Mouse (Mus musculus) kidney, postnatal 36 days (tissue): ENCODE measurements around the gene Chn2.

Experiments
- DNase-seq, 2 experiments: peaks; one replicate each; pipeline ENCODE4 v3.0.0; 2021 to 2022; ENCODE audit warnings: mixed read lengths in 2 of 2

Gene Chn2

DNA sequence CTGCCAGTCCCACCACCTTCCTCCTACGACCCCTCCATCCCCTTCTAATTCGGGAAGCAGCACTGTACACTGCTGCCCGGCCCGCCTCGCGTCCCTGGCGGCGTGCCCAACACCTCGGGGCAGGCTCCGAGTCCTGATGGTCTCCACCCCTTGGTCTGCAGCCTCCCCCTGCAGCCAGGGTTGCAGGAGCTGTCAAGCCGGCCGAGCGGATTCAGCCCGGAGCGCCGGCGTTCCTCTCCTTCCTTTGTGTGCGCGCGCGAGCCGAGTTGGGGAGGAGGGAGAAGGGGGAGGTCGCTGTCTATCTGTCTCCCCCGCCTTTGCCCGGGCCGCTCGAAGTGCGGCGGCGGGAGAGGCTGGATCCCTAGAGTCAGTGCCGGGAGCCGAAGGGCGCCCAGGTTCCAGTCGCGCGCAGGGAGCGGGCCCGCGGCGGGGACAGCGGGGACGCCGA is at the start of gene Chn2:
TSS of gene Chn2 (plus strand) at position 198 of the 448 bp plus-strand sequence.
- peak; percentile 73 to 84 for DNase-seq

DNA sequence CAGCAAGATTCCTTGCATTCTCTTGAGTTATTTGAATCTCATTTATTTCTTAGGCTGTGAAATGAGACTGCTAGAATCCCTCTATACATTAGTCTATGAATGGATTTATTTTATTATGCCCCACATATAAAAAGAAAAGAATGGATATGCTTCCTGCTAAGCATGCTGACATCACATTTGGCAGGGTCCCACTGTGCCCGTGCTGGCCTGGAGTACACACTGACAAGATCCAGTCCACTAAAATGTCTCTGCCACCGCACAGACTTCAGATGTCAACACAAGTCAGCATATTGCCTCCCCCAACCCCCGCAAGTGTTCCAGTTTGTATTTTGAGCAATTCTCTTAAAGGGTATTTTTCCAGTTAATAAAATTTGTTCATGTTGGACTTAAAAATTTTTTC is 47.0 kb upstream of the Chn2 start:
- DNase-seq: no peak

DNA sequence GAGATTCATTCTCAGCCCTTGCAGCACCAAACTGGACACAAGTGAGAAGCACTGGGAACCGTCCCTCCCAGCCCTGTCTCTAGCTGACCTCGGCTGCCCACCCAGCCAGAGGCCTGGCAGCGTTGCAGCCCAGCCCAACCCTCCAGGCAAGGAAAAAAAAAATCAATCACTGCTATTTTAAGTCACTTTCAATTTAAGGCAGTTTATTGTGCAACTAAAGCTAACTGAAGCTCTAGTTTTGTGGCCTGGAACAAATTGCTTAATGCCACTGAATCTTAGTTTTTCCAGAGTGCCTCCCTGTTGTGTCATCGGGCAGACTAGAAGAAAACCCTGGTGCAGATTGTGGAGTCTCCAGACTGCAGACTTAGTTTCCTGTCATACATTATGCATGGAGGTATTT is 43.8 kb upstream of the Chn2 start:
- peak; percentile 21 to 24 for DNase-seq

DNA sequence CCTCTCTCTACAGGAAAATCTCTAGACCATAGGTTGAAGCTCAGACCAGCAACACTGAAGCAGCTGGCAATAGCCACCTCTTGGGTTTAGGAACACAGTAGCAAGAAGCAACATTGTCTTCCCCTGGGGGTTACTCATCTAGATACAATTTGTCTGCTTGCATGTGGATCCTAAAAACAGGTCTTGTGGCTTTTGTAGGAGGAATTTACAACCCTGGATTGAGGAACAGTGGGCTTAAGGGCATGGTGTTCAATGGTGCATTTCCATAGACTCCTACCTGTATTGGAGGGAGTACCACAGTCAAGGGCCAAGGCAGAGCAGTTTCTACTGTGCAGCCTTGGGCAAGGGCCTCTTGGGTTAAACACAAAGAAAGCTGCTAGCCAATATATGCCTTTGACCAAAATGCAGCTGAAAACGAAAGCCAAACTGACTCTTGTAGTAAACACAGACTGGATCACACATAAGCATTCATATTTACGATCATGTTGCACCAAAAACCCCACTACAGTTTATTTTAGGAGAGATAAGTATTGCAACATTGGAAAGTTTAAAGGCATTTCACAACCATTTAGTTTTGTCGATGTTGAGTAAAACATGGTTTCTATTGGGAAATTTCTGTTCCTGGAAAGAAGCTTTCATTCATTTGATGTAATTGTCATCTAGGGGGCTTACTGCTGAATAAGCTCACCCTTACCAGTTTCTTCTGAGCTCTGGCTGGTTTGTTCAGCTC is 43.0 kb upstream of the Chn2 start:
- DNase-seq: no peak

DNA sequence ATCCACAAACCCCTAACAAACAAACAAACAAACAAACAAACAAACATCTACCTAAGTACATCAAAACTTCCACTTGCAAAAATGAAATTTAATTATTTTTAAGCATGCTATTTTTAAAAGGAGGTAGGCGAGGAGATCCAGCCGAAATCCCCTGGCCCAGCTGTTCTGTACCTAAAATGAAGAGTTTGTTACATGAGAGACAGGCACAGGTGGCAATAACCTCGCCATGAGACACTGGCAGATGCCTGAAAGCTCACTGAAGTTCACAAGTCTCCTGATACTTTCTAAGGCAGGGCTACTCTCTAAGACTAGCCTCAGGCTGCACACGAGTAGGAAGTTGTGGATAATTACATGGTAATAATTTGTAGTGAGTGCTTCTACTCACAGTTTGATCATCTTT is 34.1 kb upstream of the Chn2 start:
- DNase-seq: no peak

DNA sequence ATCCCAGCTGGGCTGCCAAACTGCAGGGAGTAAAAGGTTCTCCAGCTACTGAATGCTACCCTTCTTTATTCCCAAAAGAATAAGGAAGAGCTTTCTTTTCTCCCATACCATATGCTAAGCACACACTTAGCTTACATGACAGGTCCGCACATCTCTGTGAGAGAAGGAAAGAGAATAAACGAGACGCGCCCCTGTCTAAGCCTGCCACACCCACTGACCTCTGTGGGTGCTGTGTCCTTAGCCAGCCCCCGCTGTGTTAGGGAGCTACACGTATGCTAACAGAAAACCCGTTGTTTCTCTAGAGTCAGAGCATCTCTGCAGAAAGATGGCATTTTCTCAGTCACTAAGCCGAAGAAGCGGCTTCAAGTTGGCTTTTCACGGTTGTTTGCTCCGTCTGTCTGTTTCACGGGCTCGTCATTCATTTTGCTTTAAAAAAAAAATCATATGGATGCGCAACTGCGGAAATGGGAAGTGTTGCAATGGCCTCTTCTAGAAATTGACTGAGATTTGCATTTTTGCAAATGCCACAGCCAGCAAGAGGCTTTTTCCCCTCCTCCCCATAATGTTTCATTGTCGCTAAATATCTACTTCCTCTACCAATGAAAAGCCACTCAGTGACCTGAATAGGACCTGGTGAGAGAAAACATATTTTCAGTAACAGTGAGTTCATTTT is 30.8 kb upstream of the Chn2 start:
- DNase-seq: no peak

DNA sequence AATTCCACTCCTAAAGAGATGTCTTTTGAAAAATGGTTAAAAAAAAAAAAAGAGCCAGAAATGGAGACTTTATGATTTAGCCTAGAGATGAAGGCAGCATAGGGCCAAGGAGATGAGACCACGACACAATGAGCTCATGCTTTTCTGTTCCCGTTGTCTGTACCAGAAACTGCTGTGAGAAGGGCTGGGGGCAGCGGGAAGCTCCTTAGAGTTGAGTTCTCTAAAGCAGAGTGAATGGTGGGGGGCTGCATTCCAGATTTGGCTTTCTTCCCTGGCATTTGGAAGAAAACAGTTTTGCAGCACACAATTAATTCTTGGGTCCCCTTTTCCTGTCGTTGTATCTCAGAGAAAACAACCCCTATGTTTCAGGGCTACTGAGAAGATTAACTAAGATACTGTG is 30.1 kb upstream of the Chn2 start:
- DNase-seq: no peak

DNA sequence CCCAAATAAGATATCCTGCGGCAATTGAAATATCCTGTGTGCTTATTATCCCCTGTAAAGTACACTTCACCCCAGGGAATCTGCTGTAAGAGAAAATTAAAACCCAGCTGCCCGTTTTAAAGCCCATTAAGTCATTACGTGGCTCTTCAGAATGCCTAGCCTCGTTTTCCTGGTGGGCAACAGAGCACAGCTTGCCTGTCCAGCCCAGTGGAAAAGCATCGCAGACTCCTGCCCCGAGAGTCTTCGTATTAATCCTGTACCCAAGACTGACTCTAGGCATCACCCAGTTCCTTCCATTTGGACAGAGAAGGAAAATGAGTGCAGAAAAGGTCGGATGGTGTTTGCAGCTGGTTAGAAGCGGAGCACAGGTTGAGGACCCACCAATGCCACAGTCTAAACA is 29.0 kb upstream of the Chn2 start:
- no peak for DNase-seq

DNA sequence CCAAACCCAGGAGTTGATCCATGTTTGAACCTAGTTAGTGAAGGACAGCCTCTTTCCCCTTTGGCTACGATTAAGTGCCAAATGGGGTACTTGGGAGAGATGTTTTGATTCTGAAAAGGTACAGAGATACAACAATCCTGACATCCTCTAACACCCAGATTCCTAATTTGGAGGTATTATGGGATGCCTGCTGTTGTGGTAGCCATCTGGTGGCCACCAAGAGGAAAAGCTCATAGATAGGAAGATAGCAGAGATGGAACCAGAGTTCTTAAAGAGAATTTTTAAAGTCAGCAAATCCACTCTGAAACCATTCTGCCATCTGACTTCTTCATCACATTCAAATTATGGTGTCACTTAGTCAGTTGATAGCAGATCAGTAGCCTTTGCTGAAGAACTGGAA is 27.2 kb upstream of the Chn2 start:
- no peak for DNase-seq

DNA sequence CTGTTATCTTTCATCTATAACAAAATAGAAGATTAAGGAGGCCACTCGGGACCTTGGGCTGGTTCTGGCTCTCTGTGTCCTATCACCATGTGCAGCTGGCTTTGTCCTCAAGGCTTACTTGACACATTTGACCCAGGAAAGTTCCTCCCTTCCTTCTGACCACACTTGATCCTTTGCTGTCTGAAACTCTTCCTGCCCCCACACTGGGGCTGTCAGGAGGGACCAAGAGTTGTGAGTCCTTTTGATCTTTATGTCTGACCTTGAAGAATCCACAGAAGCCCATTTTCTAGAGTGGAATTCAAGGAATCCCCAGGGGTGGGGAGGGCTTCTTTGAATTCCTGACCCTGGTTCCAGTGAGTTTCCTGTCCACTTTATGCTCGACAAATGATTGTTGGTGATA is 21.3 kb upstream of the Chn2 start:
- DNase-seq: peak; percentile 32 to 53

DNA sequence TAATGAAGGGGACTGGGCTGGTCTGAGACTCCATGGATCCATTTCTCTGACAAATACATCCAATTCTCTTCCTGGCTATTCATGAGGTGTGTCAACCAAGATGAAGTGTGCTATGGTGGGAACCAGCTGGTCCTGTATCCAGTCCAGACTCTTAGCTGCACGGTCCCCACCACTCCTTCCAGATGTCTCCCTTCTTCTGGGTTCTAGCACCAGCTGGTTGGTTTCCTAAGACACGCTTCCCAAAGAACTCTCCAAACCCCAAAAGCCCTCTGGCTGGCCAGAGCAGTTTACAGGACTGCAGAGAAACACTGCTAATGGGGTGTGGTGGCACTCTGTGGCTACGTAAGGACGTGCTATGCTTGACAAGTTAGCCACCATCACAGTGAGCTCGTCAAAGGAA is 20.5 kb upstream of the Chn2 start:
- DNase-seq: no peak

DNA sequence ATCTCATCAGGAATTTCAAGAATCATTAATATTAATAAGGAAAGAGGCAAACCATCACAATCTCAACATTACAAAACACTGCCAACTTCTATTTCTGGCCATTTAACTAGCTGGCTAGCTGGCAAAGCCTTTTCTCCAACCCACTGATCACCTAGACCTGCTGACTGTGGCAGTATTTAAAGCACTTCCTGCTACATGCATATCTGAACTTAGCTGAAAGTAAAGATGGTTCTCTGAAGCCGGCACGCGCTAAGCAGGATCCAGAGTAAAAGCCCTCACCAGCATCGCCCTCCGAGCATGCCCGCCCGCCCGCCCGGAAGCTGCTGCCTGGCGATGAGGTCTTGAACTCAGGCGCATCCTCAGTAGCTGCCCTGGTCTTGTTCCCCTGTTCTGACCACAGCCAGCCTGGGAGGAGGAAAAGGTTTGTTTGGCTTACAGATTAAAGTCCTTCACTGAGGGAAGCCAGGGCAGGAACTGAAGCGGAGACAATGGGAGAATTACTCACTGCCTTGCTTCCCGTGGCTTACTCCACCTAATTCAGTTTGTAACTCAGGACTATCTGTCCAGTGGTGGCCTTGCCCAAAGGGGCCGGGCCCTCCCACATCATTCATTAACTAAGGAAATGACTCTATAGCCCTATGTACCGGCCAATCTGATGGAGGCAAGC is 18.1 kb upstream of the Chn2 start:
- peak; percentile 76 to 87 for DNase-seq

DNA sequence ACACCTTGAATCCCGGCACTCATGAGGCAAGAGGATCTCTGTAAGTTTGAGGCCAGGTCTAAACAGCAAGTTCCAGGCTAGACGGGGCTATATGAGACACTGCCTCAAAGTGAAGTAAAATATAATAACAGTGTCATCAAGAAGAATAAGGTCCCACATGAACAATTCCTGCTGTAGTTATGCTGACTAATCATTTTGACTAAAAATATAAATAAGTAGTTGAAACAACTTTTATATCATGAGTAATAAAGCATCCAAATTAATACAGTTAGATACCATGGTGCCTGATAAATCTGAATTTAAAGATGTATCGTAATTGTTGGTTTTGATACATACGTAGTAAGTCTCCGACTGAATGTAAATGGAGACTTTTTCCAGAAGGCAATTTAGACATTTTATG is 15.5 kb upstream of the Chn2 start:
- no peak for DNase-seq

DNA sequence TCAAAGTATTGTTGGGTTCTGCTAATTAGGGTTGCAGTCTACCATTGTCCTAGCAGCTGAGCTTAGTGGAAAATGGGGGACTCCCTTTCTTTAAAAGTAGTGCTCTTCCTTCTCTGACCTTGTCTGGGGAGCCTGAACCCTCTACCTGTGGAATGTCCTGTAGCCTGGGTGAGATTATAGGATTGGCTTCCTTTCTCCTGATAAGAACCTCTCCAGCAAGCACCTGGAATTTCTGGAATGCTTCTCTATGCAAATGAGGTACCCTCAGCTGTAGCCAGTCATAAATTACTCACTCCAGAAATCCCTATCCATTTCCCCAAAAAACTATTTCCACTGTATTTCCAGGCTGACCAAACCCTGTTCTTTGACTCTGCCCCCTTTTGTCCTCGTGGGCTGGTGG is 10.6 kb upstream of the Chn2 start:
- peak in 1 of 2 experiments; percentile 15 for DNase-seq

DNA sequence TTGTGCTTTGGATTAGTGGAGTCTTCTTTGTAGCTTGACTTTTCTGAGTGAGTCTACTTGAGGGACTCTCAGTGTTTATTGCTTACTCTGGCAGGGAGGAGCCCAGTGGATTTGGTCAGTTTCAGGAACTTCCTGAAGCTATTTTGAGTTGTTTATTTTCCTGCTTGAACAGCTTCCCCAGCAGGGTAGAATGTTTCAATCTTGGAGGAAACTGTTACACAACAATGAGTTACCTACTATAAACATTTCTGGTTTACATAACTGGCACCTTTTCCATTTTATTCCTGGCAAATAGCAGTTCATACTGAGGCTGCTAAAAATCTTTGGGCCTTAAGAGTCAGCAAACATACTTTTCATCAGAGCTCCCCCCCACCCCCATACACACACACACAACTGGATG is 9.0 kb upstream of the Chn2 start:
- DNase-seq: no peak

DNA sequence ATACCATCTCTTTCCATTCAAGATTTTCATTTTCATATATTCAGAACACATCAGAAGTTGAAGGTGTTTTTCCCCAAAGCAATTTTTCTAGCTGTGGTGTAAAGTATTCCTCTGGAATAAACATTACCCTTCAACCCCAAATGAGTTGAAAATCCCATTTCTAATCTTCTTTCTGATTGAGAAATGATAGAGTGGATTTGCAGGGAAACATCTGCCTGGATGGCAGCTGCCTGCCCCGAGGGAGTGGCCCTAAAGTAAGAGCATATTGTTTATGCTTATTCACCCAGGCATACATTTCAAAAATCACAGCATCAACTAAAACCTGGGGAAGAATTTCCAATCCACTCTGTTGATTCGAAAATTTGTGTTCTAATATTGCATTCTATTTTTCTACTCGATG is 8.6 kb upstream of the Chn2 start:
- DNase-seq: no peak

DNA sequence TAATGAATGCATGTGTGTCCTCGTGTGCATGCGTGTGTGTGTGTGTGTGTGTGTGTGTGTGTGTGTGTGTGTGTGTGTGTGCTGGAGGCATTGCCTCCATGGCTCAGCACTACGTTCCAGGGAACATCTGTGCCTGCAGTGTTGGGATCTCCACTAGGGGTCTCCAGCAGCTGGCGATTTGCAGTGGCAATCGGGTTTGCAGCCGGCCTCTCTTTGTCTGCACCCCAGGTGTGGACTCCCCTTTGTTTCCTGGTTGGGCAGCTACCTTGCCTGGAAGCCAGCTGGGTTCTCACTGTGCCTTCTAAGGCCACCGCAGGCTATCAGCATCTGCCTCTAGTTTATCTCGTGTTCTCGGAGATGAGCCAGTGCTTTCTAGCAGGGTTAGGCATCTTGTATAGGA is 4.9 kb upstream of the Chn2 start:
- DNase-seq: peak; percentile 81 to 91

DNA sequence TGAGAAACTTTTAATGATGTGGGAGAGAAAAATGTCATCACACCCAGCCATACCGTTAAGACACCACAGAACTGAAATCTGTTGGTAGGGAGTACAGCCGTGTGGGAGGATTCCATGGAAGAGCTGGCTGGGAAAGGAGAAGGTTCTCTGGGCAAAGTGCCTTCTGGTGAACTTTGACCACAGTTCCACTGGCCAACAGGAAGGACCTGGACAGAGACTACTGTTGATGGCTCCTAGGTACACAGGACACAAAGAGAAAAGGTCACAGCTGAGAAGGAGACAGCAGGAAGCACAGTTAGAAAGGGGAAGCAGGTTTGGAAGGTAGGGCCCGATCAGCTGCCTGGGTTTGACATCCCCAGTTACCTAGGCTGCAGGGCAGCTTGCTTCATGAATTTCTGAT is 3.8 kb upstream of the Chn2 start:
- DNase-seq: peak; percentile 75 to 76

DNA sequence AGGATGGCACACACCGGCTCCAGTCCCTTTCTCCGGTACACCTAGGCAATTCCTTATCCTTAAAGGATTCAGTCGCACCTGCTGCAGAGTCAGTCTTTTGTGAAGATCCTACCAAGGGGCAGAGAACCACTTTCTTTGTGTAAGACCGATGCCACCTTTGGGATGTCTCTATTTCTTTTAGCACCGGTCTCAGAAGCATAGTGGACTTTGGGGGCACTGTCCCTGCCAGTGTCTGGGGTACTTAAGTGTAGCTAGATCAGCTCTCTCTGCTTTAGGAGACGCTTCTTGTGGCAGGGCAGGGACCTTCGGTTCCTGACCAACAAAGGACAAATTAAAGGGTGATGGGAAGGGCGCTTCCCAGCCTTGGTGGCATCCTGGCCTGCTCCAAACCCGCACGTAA is 488 bp upstream of the Chn2 start:
- no peak for DNase-seq

DNA sequence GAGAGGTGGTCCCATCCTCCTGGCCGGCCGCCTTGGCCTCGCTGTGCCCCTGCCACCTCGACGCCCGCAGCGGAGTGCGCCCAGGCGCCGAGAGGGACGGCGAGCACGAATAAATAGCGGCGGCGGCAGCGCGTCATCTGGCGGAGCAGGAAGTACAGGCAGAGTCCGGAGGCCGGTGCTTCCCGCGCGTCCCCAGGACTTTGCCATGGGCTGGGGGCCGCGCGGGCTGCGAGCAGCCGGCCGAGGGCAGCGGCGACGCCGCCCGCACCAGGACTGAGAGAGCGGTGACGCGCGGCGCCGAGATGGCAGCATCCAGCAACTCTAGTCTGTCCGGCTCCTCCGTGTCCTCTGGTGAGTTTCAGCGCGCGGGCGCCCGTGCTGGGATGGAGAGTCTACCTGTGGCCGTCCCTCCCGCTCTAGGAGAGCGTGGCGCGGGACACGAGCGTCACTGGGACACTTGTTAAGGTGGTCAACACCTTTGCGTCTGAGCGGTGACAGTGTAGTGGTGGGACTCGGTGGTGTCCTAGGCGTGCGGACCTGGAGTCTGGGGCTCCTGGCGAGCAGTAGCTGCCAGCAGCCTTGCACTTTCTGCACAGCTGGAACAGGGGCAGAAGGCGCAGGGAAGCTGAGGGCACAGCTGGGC is 572 bp downstream of the Chn2 start:
- peak; percentile 75 to 87 for DNase-seq

DNA sequence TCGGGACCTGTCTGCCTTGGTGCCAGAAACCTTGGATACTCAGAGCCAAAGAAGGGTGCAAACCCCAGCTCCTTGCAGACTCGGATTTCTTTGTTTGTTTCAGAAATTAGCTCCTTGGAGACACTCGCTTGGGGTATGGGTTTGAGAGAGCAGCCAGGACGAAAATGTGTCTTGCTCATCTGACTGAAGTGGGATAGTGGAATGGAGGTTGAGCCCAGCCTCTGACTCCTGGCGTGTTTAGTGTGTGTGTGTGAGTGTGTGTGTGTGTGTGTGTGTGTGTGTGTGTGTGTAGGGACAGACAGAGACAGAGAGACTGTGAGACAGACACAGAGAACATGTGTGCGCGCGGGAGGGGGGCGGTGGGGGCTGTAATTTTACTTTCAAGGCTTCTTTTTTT is 1.1 kb downstream of the Chn2 start:
- DNase-seq: no peak

DNA sequence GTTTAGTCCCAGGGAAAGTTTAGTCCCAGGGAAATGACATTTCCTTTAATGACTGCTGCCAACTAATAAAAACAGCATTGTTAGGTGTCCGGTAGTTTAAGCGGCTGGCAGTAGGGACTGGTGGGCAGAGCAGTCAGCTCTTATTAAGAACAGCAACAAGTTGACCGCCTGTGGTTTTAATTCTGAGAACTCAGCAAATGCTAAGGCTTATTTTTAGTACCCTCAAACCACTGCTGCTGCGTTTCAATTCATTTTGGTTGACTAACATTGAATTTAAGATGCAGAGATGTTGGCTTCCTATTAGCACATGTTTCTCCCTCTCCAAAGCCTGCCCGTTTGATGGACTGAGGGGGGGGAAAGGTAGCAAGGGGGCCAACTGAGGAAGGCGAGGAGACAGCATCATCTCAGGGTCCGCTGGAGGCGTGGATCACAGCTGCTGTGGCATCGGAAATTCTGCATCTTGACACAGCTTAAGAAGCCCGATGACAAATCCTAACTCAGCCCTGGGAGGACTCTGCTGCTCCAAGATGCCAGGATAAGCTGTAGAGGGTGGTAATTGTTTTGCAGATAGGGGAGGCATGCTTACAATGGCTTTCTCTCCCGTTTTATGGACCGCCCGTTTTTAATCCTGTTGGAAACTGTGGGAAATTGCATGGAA is 2.2 kb downstream of the Chn2 start:
- DNase-seq: no peak

DNA sequence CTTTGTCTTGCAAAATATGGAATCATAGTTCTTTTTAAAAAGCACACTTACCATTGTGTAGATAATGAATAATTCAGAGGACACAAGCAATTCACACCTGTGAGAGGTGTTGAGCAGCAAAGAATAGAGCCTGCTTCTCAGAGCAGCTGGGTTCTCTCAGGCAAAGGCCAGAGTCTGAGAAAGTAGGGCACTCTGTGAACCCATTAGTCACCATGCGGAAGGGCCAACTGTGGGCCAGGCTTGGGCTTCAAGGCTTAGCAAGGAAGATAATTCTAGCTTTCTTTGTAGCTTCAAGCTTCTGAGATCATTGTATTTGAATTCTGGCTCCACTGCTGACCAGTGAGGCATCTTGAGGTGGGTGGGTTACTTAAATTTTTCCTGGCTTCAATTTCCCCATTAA is 2.8 kb downstream of the Chn2 start:
- DNase-seq: peak; percentile 58 to 59
